Mouse (Mus musculus) MEL (cell line): Measurements from ENCODE around the gene H3f3a.

Experiments used
- POLR2A ChIP-seq, 2 experiments: IDR thresholded peaks; 2 replicates each; pipeline ENCODE4 v1.6.1; 2011 to 2012; ENCODE audit warnings: low read length in 2 of 2, mild to moderate bottlenecking in 2 of 2, control low read depth in 1 of 2, improper control_type of control experiment in 1 of 2, low read depth in 1 of 2, moderate library complexity in 1 of 2; ENCODE audit not compliant: control insufficient read depth in 1 of 2, insufficient read depth in 1 of 2, poor library complexity in 1 of 2
- RAD21 ChIP-seq: IDR thresholded peaks from 2 replicates; pipeline ENCODE4 v1.6.1; 2011; ENCODE audit warnings: mild to moderate bottlenecking, low read depth, low read length, improper control_type of control experiment

DNA sequence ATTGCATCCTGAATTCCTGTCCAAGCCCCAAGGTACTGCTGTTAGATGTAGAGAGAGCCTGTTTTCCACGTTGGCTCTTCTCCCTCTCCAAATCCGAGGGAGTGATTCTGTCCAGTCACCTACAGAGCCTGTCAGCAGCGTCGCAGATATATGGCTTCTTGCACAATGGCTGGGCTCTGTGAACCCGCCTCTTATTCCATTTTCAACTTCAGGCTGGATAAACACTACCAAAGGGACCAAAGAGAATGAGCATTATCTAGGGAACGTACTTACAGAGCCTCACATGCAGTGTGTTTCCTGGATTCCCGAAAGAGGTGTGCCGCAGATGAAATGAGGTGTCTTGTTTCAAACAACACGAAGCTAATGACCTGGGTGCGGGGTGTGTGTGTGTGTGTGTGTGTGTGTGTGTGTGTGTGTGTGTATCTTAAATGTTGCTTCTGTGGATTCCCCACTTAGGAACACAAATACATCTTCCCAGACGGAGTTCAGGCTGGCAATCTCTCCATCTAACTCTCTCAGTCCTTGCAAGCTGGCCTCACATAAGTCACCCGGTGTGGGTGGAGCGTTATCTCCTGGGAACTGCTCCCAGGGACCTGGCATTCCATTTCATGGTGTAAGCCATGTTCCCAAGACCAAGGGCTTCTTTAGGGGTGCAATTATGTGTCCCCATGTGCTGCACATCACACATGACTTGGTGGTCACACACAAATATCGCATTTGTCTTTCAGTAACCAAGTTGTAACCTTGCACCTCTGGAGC, 17.0 kb upstream of the H3f3a start:
- no peak for TF ChIP-seq POLR2A (IDR thresholded peaks at IDR 0.05; ENCODE audit: control insufficient read depth in 1 of 2, insufficient read depth in 1 of 2, low read depth in 1 of 2, low read length in 2 of 2, poor library complexity in 1 of 2)
- no peak for TF ChIP-seq RAD21
